Mouse (Mus musculus) common myeloid progenitor, adult 5-6 weeks (primary cell): Measurements from ENCODE around the gene Bcl7a. TPM values are rescaled to one million over a fixed set of nuclear protein-coding genes. Genes with fewer than 3 reads are reported as not detected.

Experiments
- ATAC-seq: replicated peaks from 2 replicates; pipeline ENCODE4 v1.8.0; 2016; ENCODE audit warnings: low read depth, mild to moderate bottlenecking, moderate TSS enrichment, inconsistent platforms; ENCODE audit not compliant: poor library complexity, severe bottlenecking
- total RNA-seq: library from RNA; stranded (forward); fragments of 200-1000, 187-1606 nt; gene quantifications from 2 replicates; pipeline ENCODE4 v1.2.3, GENCODE M21; 2017

The Bcl7a gene
- total RNA-seq, 1 experiment from 2014 or later = 18.9 TPM

- no peak for ATAC-seq
These were observed 32.3 kb downstream of the Bcl7a start for GRCm38 (mm10) chr5:123375793-123376452.

DNA sequence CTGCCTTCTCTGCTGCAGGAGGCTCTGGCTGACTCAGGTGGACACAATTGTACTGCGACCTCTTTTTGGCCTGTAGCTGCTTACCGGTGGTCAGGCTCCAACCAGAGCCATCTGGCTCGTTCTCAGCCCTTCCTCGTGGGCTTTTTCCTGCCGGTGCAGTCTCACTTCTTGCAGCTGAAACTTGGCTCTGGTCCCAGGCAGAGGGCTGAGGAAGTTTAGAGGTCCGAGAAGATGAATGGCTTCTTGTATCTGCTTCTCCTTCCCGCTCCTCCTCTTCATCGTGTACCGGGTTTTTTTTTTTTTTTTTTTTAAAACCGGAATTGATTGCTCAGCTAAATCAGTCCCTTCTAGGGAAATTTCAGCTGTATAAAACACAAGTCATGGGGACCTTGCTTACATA lies 32.9 kb downstream of the Bcl7a start:
- peak; percentile 69 for ATAC-seq

DNA sequence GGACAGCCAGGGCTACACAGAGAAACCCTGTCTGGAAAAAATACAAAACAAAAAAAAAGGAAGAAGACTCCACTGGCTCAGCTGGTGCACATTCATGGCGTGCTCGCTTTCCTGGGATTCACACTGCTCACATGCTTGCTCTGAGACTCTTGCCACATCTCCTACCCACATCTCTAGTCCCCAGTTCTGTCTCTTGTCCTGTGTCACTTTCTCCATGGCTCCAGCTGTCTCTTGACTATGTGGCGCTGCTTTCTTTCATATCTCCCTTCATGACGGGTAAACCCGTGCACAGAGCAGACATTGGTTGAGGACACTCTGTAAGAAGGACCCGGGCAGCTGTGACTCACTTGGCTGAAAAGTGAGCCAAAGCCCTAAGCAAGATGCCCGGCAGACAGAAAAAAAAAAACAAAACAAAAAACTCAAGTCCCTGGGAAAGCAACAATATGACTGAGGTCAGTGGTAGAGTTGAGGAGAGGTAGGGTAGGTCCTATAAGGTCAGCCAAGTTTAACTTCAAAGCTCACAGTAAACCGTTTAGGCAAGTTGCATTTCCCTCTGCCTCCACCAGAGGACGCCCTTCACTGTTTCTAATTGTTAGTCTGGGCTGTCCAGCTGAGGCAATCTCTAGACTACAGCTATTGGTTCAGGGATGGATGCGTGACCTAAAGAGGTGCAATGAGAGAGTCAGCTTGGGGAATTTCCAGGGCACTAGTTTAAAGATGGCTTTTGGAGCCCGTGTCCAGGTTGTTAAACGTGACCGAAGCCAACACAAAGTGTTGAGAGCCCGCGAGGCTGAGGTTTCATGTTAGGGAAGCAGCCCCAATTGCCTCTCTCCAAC lies 33.7 kb downstream of the Bcl7a start:
- peak; percentile 53 for ATAC-seq

DNA sequence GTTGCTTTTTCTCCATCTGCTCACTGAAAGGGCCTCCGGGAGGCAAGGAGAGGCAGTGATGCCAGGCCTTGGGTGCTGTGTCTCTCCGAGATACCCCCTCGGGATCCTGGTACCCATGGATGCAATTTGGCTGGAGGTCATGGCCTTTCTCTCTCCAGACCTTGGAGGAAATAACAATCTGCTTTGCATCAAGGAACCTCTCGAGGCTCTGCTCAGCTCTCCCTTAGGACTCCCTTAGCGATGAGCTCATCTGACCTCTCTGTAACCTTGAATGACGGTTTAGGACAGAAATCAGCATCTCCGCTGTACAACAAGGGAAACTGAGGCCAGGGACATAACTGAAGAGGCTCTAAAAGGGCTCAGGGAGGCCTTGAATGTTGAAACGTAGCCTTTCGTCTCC lies 35.1 kb downstream of the Bcl7a start:
- ATAC-seq = no peak

- no peak for ATAC-seq
These were observed 35.9 kb downstream of the Bcl7a start for GRCm38 (mm10) chr5:123379504-123379931.

- peak; percentile 48 for ATAC-seq
These were observed 38.3 kb downstream of the Bcl7a start for GRCm38 (mm10) chr5:123381968-123382367.

DNA sequence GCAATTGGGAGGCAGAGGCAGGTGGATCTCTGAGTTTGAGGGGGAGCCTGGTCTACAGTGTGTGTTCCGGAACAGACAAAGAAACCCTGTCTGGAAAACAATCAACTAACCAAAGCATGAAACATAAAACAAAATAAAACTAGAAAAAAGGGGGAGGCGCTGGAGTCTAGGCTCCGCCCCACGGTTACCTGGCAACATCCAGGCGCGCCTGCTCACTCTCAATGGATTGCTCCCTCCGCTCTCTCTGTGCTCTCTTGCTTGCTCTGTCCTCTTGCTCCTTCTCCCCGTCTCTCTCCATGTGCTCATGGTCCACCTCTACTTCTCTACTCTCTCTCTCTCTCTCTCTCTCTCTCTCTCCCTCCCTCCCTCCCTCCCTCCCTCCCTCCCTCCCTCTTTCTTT lies 39.1 kb downstream of the Bcl7a start:
- ATAC-seq = no peak

GRCm38 (mm10) chr5:123388452-123388851 lies 44.8 kb downstream of the Bcl7a start:
- ATAC-seq = peak; percentile 63; the same call in 1 of the 2 replicates

DNA sequence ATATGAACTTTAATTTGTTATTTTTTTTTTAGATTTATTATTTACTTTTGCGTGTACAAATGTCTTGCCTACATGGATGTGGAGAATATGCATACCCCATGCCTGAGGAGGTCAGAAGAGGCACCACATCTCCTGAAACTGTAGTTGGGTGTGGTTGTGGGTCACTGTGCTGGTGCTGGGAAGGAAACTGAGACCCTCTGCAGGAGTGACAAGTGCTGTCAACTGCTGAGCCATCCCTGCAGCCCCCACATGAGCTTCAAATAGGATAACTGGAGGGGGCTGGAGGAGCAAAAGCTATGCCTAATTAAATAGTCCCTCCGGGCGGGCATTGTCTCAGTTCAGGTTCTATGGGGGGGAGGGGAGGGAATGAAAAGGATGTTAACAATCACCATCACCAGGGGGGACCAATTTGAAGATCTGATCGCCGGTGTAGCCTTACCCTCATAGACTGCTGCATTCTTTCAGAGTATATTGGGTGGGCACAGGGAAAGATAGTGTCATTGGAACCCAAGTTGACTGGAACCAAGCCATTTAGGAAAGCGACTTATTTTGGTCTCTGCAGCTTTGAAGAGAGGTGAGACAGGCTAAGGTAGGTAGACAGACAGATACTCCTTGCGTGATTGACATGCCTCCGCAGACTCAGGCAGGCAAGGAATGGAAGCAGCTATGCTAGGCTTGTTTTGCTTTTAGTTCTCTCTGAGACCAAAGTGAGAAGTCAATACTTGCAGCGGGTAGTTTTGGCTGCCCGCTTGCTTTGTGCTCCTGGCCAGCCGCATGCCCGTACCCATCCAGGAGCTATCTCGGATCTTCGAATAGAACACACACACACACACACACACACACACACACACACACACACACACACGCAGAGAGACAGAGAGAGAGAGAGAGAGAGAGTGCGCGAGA lies 47.2 kb downstream of the Bcl7a start:
- no peak for ATAC-seq

DNA sequence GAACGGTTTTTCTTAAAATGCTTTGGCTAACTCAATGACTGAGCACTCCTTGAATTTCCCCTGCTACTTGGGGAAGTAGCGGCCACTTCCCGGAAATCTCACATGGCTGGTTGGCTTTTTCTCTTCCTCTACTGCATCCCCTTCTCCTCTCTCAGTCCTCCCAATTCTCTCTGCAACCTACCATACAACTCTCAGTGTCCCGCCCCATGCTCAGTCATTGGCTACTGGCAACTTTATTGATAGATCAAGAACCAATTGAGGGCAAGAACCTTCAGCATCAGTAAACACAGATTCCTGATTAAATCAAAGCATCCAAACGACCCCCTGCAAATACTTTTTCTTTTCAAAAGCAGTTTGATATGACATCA lies 47.8 kb downstream of the Bcl7a start:
- ATAC-seq = no peak

GRCm38 (mm10) chr5:123393786-123394302 lies 50.2 kb downstream of the Bcl7a start:
- ATAC-seq = no peak

GRCm38 (mm10) chr5:123394303-123394956 lies 50.8 kb downstream of the Bcl7a start, which contains the start of gene Mlxip:
Mlxip (plus strand) TSS chr5:123394798.
- ATAC-seq = peak; percentile 87

- ATAC-seq = no peak
These were observed 51.6 kb downstream of the Bcl7a start for GRCm38 (mm10) chr5:123394957-123395881.

- ATAC-seq = no peak
These were observed 53.3 kb downstream of the Bcl7a start for GRCm38 (mm10) chr5:123396901-123397464.

DNA sequence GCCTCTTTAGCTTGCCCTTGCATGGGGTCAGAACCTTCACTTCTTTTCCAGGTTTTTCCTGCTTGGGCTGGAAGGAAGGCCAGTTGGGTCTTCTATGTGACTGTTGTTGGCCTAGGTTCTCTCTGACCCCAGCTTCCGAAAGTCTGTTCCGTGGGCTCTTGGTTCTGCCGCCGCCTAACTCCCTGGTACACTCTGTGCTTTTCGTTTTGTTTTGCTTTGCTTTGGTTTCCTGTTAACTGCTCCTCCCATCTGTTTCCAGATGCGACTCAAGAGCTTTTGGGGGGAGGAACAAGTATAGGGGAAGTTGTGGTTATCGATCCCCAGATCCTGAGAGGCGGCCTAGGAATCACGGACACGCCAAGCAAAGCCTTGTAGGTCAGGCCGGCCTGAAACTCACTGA lies 54.2 kb downstream of the Bcl7a start:
- ATAC-seq = peak; percentile 17

DNA sequence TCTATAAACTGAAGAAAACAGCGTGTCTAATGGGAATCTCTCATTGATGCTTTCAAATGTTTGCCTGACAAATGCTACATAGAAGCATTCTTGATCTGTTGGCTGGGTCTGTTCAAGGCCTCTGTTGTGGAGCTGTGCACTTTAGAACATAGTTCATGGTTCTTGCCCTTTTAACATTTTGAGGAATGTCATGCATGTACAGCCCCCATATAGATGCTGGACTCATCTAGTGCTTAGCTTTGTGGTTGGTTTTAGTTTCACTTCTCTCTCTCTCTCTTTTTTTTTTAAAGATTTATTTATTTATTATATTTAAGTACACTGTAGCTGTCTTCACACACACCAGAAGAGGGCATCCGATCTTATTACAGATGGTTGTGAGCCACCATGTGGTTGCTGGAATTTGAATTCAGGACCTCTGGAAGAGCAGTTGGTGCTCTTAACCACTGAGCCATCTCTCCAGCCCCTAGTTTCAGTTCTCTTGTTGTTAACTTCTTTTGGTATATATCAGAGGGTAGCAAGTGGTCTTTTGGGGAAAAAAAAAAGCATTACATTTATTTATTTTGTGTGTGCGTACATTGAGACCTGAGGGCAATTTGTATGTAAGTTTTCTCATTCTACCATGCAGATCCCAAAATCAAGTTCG lies 55.3 kb downstream of the Bcl7a start:
- no peak for ATAC-seq

DNA sequence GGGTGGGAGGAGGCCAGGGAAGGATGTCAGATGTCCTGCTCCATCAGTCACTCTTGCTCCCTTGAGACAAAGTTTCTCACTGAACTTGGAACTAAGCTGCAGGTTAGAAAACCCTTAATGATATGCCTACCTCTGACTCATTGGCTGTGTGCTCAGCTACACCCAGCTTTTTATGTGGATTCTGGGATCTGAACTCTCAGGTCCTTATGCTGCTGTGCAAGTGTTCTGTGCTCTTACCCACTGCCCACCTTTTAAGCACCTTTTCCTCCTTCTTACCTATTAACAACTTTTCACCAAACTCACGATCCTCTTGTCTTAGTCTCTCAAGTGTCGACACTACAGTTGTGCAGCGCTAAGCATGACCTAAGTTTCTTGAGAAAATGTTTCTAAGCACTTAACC lies 60.8 kb downstream of the Bcl7a start:
- ATAC-seq = no peak

GRCm38 (mm10) chr5:123406952-123407351 lies 63.3 kb downstream of the Bcl7a start:
- ATAC-seq = no peak
